Mouse (Mus musculus) heart, postnatal 0 days (tissue): ENCODE data around the gene Dbn1.

ENCODE experiments used
- CTCF ChIP-seq: IDR thresholded peaks from 2 replicates; pipeline ENCODE4 v1.5.1; 2016; ENCODE audit warnings: antibody characterized with exemption, control low read depth, low read depth
- EP300 ChIP-seq: IDR thresholded peaks from 2 replicates; pipeline ENCODE4 v1.6.1; 2016; ENCODE audit warnings: antibody characterized with exemption, low read depth

- TF ChIP-seq EP300 (peak; percentile 15; the same call in 1 of the 2 replicates), CTCF (no peak)
Measured at GRCm38 (mm10) chr13:55444937-55445315, 43.0 kb downstream of the Dbn1 start, which contains the start of gene Grk6.
